Mouse (Mus musculus) midbrain, embryonic 13.5 days (tissue): ENCODE data around the gene Mapk6. TPM values are rescaled to one million over a fixed set of nuclear protein-coding genes. Genes with fewer than 3 reads are reported as not detected.

ENCODE experiments used
- ATAC-seq: fragments of 200-750 bp; cut with Nextera tagmentation; 2 replicates; pipeline ENCODE4 v1.8.0; 2017; ENCODE audit warnings: mild to moderate bottlenecking, moderate TSS enrichment, moderate library complexity
- H3K27ac ChIP-seq: fragments of 300-500 bp; sonication (generic); 2 replicates; pipeline ENCODE4 v1.5.1; 2015; ENCODE audit warnings: inconsistent platforms, mild to moderate bottlenecking, moderate library complexity
- H3K27me3 ChIP-seq: fragments of 300-500 bp; sonication (generic); 2 replicates; pipeline ENCODE4 v1.6.1; 2015; ENCODE audit warnings: mild to moderate bottlenecking, inconsistent platforms
- H3K36me3 ChIP-seq: fragments of 300-500 bp; sonication (generic); 2 replicates; pipeline ENCODE4 v1.6.1; 2015; ENCODE audit warnings: mild to moderate bottlenecking, inconsistent platforms
- H3K4me1 ChIP-seq: fragments of 300-500 bp; sonication (generic); replicated peaks from 2 replicates; pipeline ENCODE4 v1.6.1; 2015; ENCODE audit warnings: inconsistent platforms
- H3K4me2 ChIP-seq: fragments of 300-500 bp; sonication (generic); replicated peaks from 2 replicates; pipeline ENCODE4 v1.6.1; 2015; ENCODE audit warnings: moderate library complexity, mild to moderate bottlenecking, inconsistent platforms
- H3K4me3 ChIP-seq: fragments of 300-500 bp; sonication (generic); replicated peaks from 2 replicates; pipeline ENCODE4 v1.5.1; 2015; ENCODE audit warnings: mild to moderate bottlenecking, inconsistent platforms
- H3K9ac ChIP-seq: fragments of 300-500 bp; sonication (generic); replicated peaks from 2 replicates; pipeline ENCODE4 v1.6.1; 2015; ENCODE audit warnings: mild to moderate bottlenecking, inconsistent platforms
- H3K9me3 ChIP-seq: fragments of 300-500 bp; sonication (generic); 2 replicates; pipeline ENCODE4 v1.6.1; 2016; ENCODE audit warnings: mild to moderate bottlenecking, inconsistent platforms
- WGBS: fragments of 180-500 bp; shearing (Covaris S2); methylation state at CpG from one replicate; pipeline ENCODE4 v1.1.7; 2015; 5-methylcytosine and 5-hydroxymethylcytosine counted together
- polyA plus RNA-seq: library from polyadenylated mRNA; unstranded; fragments of >200 nt; fragmentation: Nextera tagmentation; extraction: Ambion mirVana; gene quantifications from 2 replicates; pipeline ENCODE4 v1.2.1, GENCODE M21; 2015

The Mapk6 gene
- polyA plus RNA-seq, 1 experiment from 2014 or later: 196 TPM

DNA sequence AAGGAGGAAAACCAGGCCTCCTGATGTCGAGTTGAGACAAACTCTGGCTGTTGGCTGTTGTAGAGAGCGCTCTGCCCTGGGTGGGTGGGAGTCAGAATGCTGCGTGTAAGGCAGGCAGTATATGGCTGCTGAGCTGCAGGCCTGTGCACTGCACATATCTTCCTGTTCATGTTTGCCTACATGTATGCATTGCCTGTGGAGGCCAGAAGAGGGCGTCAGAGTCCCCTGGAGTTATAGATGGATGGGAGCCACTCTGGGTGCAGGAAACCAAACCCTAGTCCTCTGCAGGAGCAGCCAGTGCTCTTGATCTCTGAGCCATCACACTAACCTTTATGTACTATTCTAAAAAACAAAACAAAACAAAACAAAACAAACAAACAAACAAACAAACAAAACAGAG lies 75.4 kb downstream of the Mapk6 start:
- no peak for ATAC-seq
- H3K36me3 ChIP-seq: peaks cover 79% of the 10 kb centered on the region
- 81% methylated on average over 4 of the region's 4 CpGs for WGBS
- no peak overlapping the region for H3K9ac ChIP-seq
- H3K9me3 ChIP-seq: no peaks in the 10 kb centered on the region
- no peak overlapping the region for H3K4me2 ChIP-seq
- H3K27ac ChIP-seq: no peak overlapping the region
- H3K27me3 ChIP-seq: no peaks in the 10 kb centered on the region
- no peak overlapping the region for H3K4me3 ChIP-seq
- H3K4me1 ChIP-seq: no peaks in the 10 kb centered on the region

GRCm38 (mm10) chr9:75330821-75331220 lies 79.0 kb downstream of the Mapk6 start:
- ATAC-seq: no peak
- Histone ChIP-seq H3K27ac (no peak overlapping the region), H3K36me3 (peaks cover 62% of the 10 kb centered on the region), H3K4me1 (no peaks in the 10 kb centered on the region), H3K4me3 (no peak overlapping the region), H3K27me3 (no peaks in the 10 kb centered on the region), H3K4me2 (no peak overlapping the region), H3K9me3 (no peaks in the 10 kb centered on the region), H3K9ac (no peak overlapping the region)
- 86% methylated on average over 8 of the region's 8 CpGs for WGBS

GRCm38 (mm10) chr9:75328047-75328446 lies 81.8 kb downstream of the Mapk6 start:
- no peaks in the 10 kb centered on the region for H3K27me3 ChIP-seq
- no peak overlapping the region for H3K27ac ChIP-seq
- no peaks in the 10 kb centered on the region for H3K4me1 ChIP-seq
- 97% methylated on average over 3 of the region's 3 CpGs for WGBS
- ATAC-seq: no peak
- no peak overlapping the region for H3K9ac ChIP-seq
- peaks cover 47% of the 10 kb centered on the region for H3K36me3 ChIP-seq
- H3K4me3 ChIP-seq: no peak overlapping the region
- H3K4me2 ChIP-seq: no peak overlapping the region
- H3K9me3 ChIP-seq: no peaks in the 10 kb centered on the region

DNA sequence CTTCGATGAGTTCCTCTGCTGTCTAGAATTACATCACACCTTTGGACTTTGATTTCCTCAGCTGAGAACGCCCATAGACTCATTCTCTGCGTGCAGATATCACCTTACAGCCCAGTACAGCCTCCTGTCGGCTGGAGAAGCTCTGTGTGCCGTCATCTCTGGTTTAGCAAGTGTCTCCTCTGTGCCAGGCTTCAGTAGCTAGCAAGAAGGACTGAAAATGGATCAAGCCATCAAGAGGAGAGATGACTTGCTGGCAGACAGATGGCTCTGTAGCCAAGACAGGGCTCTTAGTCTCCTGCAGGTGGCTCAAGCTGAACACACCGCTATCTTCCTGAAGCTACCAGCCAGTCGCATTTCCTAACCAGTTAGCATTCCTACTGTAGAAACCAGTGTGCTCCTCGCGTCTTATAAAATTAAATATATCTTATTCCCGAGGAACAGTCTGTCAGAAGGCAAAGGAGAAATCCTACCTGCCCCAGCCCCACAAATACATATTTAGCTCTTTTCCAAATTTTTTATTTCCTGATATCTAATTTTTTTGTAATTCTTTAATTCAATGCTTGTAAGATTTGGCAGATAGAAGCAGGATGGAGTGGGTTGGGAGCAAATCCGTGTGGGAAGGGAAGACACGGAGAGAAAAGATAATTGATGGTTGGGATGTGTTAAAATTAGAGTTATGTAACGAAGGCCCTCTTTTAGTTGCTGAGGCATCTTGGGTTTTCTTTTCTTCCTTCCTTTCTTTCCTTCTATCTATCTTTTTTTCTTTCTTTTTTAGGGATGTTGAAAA lies 87.5 kb downstream of the Mapk6 start:
- Histone ChIP-seq H3K4me2 (no peak overlapping the region), H3K27ac (no peak overlapping the region), H3K36me3 (peaks cover 18% of the 10 kb centered on the region; the same call in 1 of the 2 replicates), H3K9me3 (no peaks in the 10 kb centered on the region), H3K27me3 (no peaks in the 10 kb centered on the region), H3K4me3 (no peak overlapping the region), H3K4me1 (peaks cover 8% of the 10 kb centered on the region; the same call in 1 of the 2 replicates), H3K9ac (no peak overlapping the region)
- WGBS: 90% methylated on average over 13 of the region's 13 CpGs
- no peak for ATAC-seq

DNA sequence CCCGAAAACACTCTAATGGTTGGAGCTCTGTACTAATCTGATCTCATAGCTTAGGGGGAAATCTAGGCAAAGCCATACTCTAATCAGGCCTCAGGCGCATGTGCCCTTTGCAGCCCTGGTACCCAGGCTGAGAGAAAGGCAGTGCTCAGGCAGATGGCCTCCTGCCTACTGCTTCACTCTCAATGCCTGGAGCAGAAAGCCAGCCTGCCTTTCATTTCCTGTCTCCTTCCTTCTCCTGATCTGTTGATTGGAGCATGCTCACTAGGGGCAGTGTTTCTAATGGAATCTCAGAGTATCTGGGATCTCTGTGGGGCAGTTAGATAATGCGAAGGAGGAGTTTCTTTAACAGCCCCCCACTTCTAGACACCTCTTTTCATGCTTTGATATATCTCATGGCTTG lies 90.4 kb downstream of the Mapk6 start:
- Histone ChIP-seq H3K9me3 (no peaks in the 10 kb centered on the region), H3K36me3 (peaks cover 7% of the 10 kb centered on the region; the same call in 1 of the 2 replicates), H3K27me3 (no peaks in the 10 kb centered on the region), H3K4me3 (no peak overlapping the region), H3K9ac (no peak overlapping the region), H3K4me1 (peaks cover 26% of the 10 kb centered on the region), H3K27ac (0 out of 2 replicates have a peak overlapping the region, but pooled peaks have one; percentile 37), H3K4me2 (no peak overlapping the region)
- ATAC-seq: no peak
- 86% methylated on average over 3 of the region's 3 CpGs for WGBS

Other genes with a start within 250 kb of the Mapk6 start
- 0.50 and 0.59 TPM in 2 replicates for gene Myo5c, start 178.0 kb downstream of the Mapk6 start, polyA plus RNA-seq
- 46.4 and 50.2 TPM in 2 replicates for gene Gnb5, start 103.7 kb downstream of the Mapk6 start, polyA plus RNA-seq
- gene Bcl2l10, start 62.2 kb downstream of the Mapk6 start, polyA plus RNA-seq: not detected in 2 replicates
- gene Leo1, start 31.5 kb upstream of the Mapk6 start, polyA plus RNA-seq: 46.8 and 49.2 TPM in 2 replicates
- gene Tmod3, start 149.7 kb upstream of the Mapk6 start, polyA plus RNA-seq: 74.2 and 77.6 TPM in 2 replicates
- 190 and 217 TPM in 2 replicates for gene Tmod2, start 201.3 kb upstream of the Mapk6 start, polyA plus RNA-seq
- 17.9 and 18.3 TPM in 2 replicates for gene Lysmd2, start 215.7 kb upstream of the Mapk6 start, polyA plus RNA-seq